Mouse (Mus musculus) intestine, postnatal 0 days (tissue): ENCODE measurements around the gene Axin2. TPM values are rescaled to one million over a fixed set of nuclear protein-coding genes. Genes with fewer than 3 reads are reported as not detected.

Source experiments
- ATAC-seq: fragments of 200-750 bp; cut with Nextera tagmentation; 2 replicates; pipeline ENCODE4 v1.8.0; 2017; ENCODE audit warnings: mild to moderate bottlenecking, moderate TSS enrichment, moderate library complexity
- H3K27ac ChIP-seq: fragments of 300-500 bp; sonication (generic); 2 replicates; pipeline ENCODE4 v1.5.1; 2014; ENCODE audit warnings: mild to moderate bottlenecking, low read depth, low read length, moderate library complexity
- H3K27me3 ChIP-seq: fragments of 300-500 bp; sonication (generic); replicated peaks from 2 replicates; pipeline ENCODE4 v1.6.1; 2014; ENCODE audit warnings: low read length, mixed read lengths; ENCODE audit not compliant: control insufficient read depth, insufficient read depth
- H3K36me3 ChIP-seq: fragments of 300-500 bp; sonication (generic); 2 replicates; pipeline ENCODE4 v1.6.1; 2014; ENCODE audit warnings: mild to moderate bottlenecking, moderate library complexity; ENCODE audit not compliant: control insufficient read depth, insufficient read depth
- H3K4me1 ChIP-seq: fragments of 300-500 bp; sonication (generic); replicated peaks from 2 replicates; pipeline ENCODE4 v1.6.1; 2014; ENCODE audit warnings: antibody characterized with exemption, low read length, mixed read lengths; ENCODE audit not compliant: control insufficient read depth, insufficient read depth
- H3K4me2 ChIP-seq: fragments of 300-500 bp; sonication (generic); replicated peaks from 2 replicates; pipeline ENCODE4 v1.6.1; 2014; ENCODE audit warnings: low read depth, mild to moderate bottlenecking, moderate library complexity
- H3K4me3 ChIP-seq: fragments of 300-500 bp; sonication (generic); 2 replicates; pipeline ENCODE4 v1.5.1; 2014; ENCODE audit warnings: low read depth, low read length
- H3K9ac ChIP-seq: fragments of 300-500 bp; sonication (generic); 2 replicates; pipeline ENCODE4 v1.6.1; 2014; ENCODE audit warnings: mild to moderate bottlenecking, low read depth, low read length
- H3K9me3 ChIP-seq: fragments of 300-500 bp; sonication (generic); 2 replicates; pipeline ENCODE4 v1.6.1; 2016; ENCODE audit warnings: mixed run types; ENCODE audit not compliant: control insufficient read depth
- CTCF ChIP-seq: sonication (generic); IDR thresholded peaks from 2 replicates; pipeline ENCODE4 v1.5.1; 2016; ENCODE audit warnings: low read depth, mild to moderate bottlenecking, control low read depth, antibody characterized with exemption, moderate library complexity
- WGBS: fragments of 180-500 bp; shearing (Covaris S2); extraction: QIAGEN DNeasy Blood & Tissue Kit; methylation state at CpG from one replicate; pipeline ENCODE4 v1.1.7; 2014; 5-methylcytosine and 5-hydroxymethylcytosine counted together
- polyA plus RNA-seq: library from polyadenylated mRNA; unstranded; fragments of >200 nt; fragmentation: Nextera tagmentation; extraction: Ambion mirVana; gene quantifications from 2 replicates; pipeline ENCODE4 v1.2.1, GENCODE M21; 2015

Axin2 gene
- polyA plus RNA-seq, 1 experiment from 2014 or later: 3.1 TPM

GRCm38 (mm10) chr11:108981012-108981411, 60.9 kb downstream of the Axin2 start:
- no peak overlapping the region for H3K4me3 ChIP-seq
- no peaks in the 10 kb centered on the region for H3K36me3 ChIP-seq
- no peaks in the 10 kb centered on the region for H3K27me3 ChIP-seq
- no peak overlapping the region for H3K27ac ChIP-seq
- ATAC-seq: no peak
- no peak overlapping the region for H3K9ac ChIP-seq
- 0 out of 2 replicates have a peak, but pooled peaks cover 2% of the 10 kb centered on the region for H3K4me1 ChIP-seq
- 89% methylated on average over 8 of the region's 8 CpGs for WGBS
- no peak for TF ChIP-seq CTCF
- H3K9me3 ChIP-seq: no peaks in the 10 kb centered on the region
- no peak overlapping the region for H3K4me2 ChIP-seq

DNA sequence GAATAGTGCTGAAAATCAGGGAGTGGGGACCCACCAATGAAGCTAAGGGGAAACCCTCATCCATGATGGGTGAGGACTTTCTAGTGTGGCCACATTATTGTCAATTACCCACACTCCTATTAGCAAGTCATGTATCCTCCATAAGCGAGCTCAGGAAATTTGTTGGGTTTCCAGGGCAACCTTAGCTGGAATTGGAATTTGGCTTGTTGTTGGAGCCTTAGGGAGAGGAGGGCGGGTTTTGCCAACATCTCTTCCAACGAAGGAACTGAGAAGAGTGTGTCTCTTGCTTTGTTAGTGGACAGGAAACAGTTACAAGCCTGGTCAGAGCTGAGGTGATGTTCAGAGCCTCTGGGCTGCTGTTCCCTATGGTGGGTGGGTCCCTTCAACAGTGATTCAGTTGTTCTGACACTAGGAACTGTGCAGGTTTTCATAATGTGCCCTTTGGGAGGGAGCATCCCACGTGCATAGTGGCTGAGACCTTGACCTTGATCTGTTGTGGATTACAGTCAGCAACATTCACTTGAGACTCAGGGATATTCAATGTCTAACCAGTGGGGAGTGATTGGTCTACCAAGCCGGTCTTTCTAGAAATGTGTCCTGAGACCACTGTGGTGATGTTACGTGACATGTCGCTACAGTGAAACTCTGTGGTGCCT, 63.4 kb downstream of the Axin2 start:
- Histone ChIP-seq H3K9ac (no peak overlapping the region), H3K27me3 (no peaks in the 10 kb centered on the region), H3K4me2 (no peak overlapping the region), H3K4me3 (no peak overlapping the region), H3K27ac (no peak overlapping the region), H3K9me3 (no peaks in the 10 kb centered on the region), H3K4me1 (0 out of 2 replicates have a peak, but pooled peaks cover 2% of the 10 kb centered on the region), H3K36me3 (no peaks in the 10 kb centered on the region)
- no peak for ATAC-seq
- TF ChIP-seq CTCF: no peak
- 80% methylated on average over 7 of the region's 7 CpGs for WGBS

DNA sequence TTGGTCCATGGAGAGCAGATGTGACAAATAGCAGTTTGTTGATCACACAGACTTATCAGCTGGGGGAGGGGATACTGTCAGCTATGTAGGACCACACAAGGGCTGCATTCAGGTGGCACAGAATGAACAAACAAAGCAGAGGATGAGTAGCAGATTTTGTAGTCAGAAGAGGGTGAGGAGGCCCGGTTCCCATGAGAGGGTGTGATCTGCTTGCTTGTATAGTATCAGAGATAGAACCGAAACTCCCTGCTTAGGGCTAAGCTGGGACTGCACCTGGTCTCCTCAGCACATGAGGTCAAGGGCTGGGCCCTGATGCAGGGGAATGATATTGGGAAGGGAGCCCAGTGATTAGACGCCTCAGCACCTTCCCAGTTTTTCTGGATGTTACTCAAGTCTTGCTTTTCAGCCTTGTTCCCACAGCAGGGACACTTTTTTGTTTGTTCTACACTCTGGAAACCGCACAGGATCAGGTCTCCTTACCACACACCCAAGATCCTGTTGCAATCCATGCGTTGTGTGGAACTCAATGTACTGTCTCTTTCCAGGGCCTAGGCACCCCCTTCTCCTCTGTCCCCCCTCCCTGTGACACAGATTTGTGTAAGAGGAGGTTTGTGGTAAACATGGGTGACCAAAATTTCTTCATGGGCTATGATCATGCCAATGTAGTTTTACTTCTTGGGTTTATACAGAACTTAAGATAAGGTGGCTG, 64.7 kb downstream of the Axin2 start:
- Histone ChIP-seq H3K4me2 (no peak overlapping the region), H3K27ac (no peak overlapping the region), H3K4me1 (0 out of 2 replicates have a peak, but pooled peaks cover 2% of the 10 kb centered on the region), H3K9me3 (no peaks in the 10 kb centered on the region), H3K4me3 (no peak overlapping the region), H3K27me3 (no peaks in the 10 kb centered on the region), H3K36me3 (no peaks in the 10 kb centered on the region), H3K9ac (no peak overlapping the region)
- 59% methylated on average over 5 of the region's 5 CpGs for WGBS
- ATAC-seq: peak; percentile 27; the same call in 1 of the 2 replicates
- TF ChIP-seq CTCF: no peak

- Histone ChIP-seq H3K9me3 (no peaks in the 10 kb centered on the region), H3K4me3 (no peak overlapping the region), H3K27ac (no peak overlapping the region), H3K27me3 (no peaks in the 10 kb centered on the region), H3K4me2 (no peak overlapping the region), H3K4me1 (no peaks in the 10 kb centered on the region), H3K9ac (no peak overlapping the region), H3K36me3 (no peaks in the 10 kb centered on the region)
- 72% methylated on average over 7 of the region's 7 CpGs for WGBS
- no peak for ATAC-seq
- no peak for TF ChIP-seq CTCF
Measured at GRCm38 (mm10) chr11:108985836-108986235, 65.7 kb downstream of the Axin2 start.

DNA sequence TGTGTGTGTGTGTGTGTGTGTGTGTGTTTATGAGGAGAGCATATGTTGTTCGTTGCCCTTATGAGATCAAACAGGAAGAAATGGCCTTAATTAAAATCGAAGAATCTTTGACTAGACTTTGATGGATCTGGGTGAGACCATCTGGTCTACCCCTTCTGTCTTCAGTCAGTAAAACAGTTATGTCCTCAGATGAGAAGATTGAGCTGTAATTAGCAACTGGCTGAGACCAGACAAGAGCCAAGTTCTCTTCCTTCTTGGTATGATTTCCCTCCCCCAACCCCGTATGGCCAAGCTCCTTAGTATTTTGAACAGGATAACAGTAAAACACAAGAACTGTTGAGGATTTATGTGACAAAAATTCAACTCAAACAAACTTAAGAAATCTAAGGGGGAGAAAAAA, 67.1 kb downstream of the Axin2 start:
- no peak overlapping the region for H3K4me3 ChIP-seq
- 67% methylated on average over 3 of the region's 3 CpGs for WGBS

GRCm38 (mm10) chr11:108987705-108988104, 67.6 kb downstream of the Axin2 start:
- Histone ChIP-seq H3K27me3 (no peaks in the 10 kb centered on the region), H3K4me2 (no peak overlapping the region), H3K9ac (no peak overlapping the region), H3K4me1 (no peaks in the 10 kb centered on the region), H3K36me3 (no peaks in the 10 kb centered on the region), H3K27ac (no peak overlapping the region), H3K9me3 (no peaks in the 10 kb centered on the region), H3K4me3 (no peak overlapping the region)
- ATAC-seq: no peak
- 86% methylated on average over 4 of the region's 4 CpGs for WGBS
- no peak for TF ChIP-seq CTCF

More for the DNA sequence above, 67.1 kb downstream of the Axin2 start:
- no peak overlapping the region for H3K4me2 ChIP-seq
- H3K27ac ChIP-seq: no peak overlapping the region
- no peak overlapping the region for H3K9ac ChIP-seq
- no peaks in the 10 kb centered on the region for H3K36me3 ChIP-seq
- TF ChIP-seq CTCF: no peak
- H3K9me3 ChIP-seq: no peaks in the 10 kb centered on the region
- no peaks in the 10 kb centered on the region for H3K27me3 ChIP-seq
- no peak for ATAC-seq
- no peaks in the 10 kb centered on the region for H3K4me1 ChIP-seq
